Mouse (Mus musculus): ENCODE measurements around the gene Rpusd3.

The Rpusd3 gene

GRCm38 (mm10) chr6:113428006-113428405 lies 8.9 kb upstream of the Rpusd3 start:
- no peak for DNase-seq

DNA sequence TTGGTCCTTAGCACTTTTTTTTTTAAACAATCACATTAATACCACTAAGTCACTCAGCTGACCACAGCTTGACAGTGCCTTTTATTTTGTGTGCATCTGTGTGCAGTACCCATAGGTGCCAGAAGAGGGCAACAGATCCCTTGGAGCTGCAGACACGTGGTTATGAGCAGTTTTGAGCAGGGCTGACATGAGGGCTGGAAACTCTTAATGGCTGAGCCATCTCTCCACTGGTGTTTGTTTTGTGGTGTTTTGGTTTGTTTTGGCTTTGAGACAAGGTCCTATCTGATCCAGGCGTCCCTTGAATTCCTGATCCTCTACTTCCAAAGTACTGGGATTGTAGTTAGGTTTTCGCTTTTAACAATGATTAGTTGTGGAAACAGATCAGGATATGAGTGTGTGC lies 8.3 kb upstream of the Rpusd3 start:
- peak; percentile 41 for DNase-seq

DNA sequence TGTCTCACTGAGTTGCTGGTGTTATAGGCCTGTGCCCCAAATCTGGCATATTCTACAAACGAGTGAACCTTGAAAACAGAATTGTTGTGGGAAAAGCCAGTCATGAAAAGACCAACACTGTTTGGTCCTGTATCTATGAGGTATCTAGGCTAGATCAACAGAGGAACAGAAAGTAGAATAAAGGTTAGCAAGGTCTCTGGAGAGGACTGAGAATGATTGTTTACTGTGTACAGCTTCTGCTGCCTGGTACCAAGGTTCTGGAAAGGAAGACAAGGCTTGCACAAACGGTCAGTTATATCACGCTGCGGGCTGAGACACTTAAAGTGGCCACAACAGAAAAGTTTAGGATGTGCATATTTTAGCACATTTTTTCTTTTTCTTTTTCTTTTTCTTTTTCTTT lies 7.6 kb upstream of the Rpusd3 start:
- DNase-seq, result no peak

DNA sequence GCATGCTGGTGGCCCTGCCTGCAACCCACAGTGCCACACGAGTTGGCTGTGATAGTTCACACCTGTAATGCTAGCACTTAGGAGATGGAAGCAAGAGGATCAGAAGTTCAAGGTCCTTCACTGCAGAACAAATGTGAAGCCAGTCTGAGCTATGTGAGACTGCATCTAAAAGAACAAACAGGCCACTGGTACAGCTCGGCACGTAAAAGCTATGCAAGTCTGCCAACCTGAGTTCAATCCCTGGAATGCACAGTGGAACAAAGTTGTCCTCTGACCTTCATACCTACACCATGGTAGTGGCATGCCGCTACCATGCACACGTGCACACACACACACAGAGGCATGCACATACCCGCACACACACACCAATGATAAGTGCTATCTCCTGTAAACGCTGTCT lies 5.0 kb upstream of the Rpusd3 start:
- DNase-seq, result no peak

DNA sequence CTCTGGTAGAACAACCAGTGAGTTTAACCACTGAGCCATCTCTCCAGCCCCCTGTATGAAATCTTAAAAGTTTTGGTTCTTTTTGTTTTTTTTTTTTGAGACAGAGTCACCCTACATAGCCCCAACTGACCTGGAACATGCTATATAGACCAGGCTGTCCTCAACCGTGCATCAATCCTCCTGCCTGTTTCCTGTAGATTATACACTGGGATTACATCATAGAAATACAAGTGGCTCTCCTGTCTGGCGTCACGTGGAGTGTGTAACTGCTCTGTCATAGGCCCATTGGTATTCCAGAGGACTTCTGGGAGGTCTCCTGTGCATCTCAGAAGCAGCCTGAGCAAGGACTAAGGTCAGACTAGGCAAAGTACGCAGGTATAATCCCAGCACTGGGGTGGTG lies 3.9 kb upstream of the Rpusd3 start:
- no peak for DNase-seq

GRCm38 (mm10) chr6:113418441-113419198 lies 520 bp downstream of the Rpusd3 start:
- DNase-seq, result no peak

GRCm38 (mm10) chr6:113416416-113416815 lies 2.7 kb downstream of the Rpusd3 start:
- DNase-seq, result no peak

DNA sequence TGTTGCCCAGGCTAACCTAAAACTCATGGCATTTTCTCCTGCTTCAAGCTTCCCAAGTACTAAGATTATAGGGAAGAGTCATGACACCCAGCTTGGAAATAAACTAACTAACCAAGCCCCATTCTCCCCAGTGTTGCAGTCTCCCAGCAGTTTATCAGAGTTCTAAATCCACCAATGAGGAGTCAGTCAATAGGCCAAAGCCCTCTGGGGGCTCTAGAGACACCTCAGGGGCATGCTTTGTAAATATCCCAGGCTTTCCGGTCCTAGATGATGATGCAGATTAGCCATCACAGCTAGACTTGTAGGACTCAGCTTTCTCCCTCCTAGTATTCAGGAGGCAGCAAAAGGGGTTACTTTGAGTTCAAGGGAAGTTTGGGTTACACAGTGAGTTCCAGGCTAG lies 9.1 kb downstream of the Rpusd3 start:
- no peak for DNase-seq

GRCm38 (mm10) chr6:113406683-113407082 lies 12.5 kb downstream of the Rpusd3 start:
- DNase-seq, result no peak

- no peak for DNase-seq
Measured at GRCm38 (mm10) chr6:113405483-113405882, 13.7 kb downstream of the Rpusd3 start.

DNA sequence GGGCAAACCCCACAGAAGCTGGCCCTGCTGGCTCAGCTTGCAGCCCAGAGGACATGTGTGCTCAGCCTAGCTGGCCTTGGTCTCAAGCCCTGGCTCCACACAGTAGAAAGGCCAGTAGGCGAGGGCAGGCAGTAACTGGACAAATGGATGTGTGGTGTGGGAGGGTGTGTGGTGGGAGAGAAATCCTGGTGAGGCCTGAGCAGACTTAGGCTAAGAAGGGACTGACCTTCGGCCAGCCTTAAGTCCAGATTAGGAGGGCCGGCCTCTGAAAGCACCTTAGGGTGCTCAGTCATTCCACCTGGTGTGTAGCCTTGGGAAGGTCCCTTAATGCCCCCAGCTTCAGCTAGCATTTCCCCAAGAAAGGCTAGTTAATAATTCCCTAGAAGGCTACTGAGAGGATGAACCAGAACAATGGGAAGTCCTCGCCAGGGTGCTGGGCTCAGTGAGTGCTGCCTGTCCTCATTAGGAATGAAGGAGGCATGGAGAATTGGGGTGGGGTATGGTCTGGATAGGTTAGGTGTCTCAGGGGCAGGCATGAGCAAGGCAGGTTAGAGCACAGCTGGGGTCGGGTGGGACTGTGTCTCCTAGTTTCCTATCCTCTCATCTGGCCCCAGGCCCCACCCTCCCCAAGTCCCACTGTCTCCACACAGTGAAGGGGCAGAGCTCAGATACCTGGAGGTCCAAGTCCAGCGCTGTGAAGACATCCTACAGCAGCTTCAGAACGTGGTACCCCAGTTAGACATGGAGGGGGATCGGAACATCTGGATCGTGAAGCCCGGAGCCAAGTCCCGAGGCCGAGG lies 14.3 kb downstream of the Rpusd3 start:
- no peak for DNase-seq

DNA sequence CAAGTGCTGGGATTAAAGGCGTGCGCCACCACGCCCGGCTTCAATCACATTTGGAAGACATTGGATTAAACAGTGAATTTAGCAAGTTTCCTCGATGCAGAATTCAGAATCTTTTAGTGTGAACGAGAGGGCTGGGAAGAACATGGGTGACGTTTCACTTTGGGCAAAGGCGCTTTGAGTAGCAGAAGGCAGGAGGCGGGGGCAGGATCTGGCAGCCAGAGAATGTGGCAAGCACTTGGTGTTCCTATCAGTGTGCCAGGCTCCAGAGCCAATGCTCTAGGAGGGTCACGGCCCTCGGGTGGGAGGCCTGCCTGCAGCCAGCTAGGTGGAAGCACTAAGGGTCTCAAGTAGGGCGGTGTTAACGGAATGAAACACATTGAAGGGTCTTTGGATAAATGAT lies 17.0 kb downstream of the Rpusd3 start:
- no peak for DNase-seq

GRCm38 (mm10) chr6:113396270-113397030 lies 22.7 kb downstream of the Rpusd3 start:
- DNase-seq, result no peak

- no peak for DNase-seq
Measured at GRCm38 (mm10) chr6:113395501-113395900, 23.6 kb downstream of the Rpusd3 start.

GRCm38 (mm10) chr6:113394811-113395210 lies 24.3 kb downstream of the Rpusd3 start:
- DNase-seq, result no peak

- DNase-seq, result no peak
Measured at GRCm38 (mm10) chr6:113393951-113394350, 25.2 kb downstream of the Rpusd3 start.

DNA sequence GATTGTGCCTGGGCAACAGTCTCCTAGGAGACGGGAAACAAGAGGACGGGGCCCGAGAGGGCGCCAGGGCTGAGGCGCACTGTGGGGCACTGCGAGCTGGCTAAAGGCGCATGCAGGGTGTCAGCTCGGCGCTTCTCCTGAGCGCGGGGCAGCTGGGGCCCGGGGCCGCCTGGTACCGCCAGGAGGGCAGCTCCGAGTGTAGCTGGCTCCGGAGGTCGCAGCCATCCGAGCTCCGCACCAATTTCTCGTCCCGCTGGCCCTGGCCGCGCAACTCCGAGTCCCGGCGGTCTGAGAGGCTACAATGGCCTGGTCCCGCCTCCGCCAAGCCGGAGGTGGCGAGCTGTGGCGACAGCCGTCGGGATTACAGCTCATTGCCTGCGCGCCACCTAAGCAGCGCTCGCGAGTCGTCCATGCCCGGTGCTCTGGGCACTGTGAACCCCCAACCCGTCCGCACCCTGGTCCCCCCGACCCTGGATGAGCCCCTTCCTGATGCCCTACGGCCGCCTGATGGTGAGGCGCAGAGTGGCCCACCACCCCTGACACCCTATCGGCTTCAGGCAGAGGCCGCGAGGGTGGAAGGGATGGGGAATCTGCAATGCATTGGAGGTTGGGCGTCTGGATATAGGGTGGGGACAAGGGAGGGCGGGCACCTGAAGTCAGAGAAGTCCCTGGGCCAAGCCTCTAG lies 26.6 kb downstream of the Rpusd3 start:
- DNase-seq, result peak; percentile 29

GRCm38 (mm10) chr6:113392015-113392386 lies 27.1 kb downstream of the Rpusd3 start:
- no peak for DNase-seq

- DNase-seq, result no peak
Measured at GRCm38 (mm10) chr6:113390715-113391114, 28.4 kb downstream of the Rpusd3 start.

DNA sequence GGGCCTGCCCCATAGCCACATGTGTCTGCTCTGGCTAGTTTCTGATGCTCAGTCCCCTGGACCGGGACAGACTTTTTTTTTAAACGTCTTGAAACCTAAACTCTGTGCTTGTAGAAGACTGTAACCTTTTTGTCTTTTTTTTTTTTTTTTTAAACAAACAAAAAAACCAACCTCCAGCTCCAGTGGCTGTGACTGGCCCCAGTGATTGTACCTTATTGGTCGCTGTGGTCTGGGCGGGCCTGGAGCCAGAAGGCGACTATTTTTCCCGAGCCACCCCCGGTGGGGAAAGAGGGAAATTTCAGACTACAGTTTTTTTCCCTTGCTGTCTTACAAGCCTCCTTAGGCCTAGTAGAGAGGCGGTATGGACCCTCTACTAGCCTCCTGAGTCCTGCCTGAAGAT lies 30.2 kb downstream of the Rpusd3 start, which contains the start of gene Ttll3:
Gene Ttll3 (plus strand): TSS at position 301 of the 400 bp plus-strand sequence.
- DNase-seq, result no peak

DNA sequence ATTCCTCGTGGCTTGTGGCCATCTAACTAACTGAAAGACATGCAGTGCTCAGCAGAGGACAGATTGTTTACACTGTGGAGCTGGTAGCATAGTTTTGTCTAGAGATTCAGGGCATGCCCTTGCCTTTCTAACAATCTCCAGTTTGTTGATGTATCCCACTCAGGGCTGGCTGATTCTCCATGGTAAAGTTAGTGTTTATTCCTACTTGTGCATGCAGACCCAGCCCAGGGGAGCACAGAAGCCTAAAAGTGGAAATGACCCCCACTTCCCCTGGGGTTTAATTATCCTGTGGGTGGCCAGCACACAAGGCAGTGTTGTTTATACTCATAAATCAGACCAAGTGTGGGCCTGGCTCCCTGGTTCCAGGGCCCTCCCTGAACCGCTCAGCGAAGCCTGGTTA lies 33.1 kb downstream of the Rpusd3 start:
- DNase-seq, result no peak

- DNase-seq, result no peak
Measured at GRCm38 (mm10) chr6:113385160-113385714, 33.9 kb downstream of the Rpusd3 start.

All from lung, postnatal 14 days (tissue).